Mouse (Mus musculus) lung, embryonic 16.5 days (tissue): ENCODE measurements at regions not wholly inside any gene's neighbourhood (a gene's known extent, or its start where the extent isn't known, plus 50 kb on each side); places are given as distances from the start of the nearest gene placed in this dataset.

Source experiments
- ATAC-seq: fragments of 200-750 bp; cut with Nextera tagmentation; 2 replicates; pipeline ENCODE4 v1.8.0; 2017; ENCODE audit warnings: low read depth, mild to moderate bottlenecking, moderate library complexity
- H3K27ac ChIP-seq: fragments of 300-500 bp; sonication (generic); 2 replicates; pipeline ENCODE4 v1.5.1; 2014; ENCODE audit warnings: mild to moderate bottlenecking, control low read depth, low read length
- H3K27me3 ChIP-seq: fragments of 300-500 bp; sonication (generic); 2 replicates; pipeline ENCODE4 v1.6.1; 2014; ENCODE audit warnings: low read depth, low read length, mixed read lengths; ENCODE audit not compliant: control insufficient read depth, insufficient read depth
- H3K36me3 ChIP-seq: fragments of 300-500 bp; sonication (generic); 2 replicates; pipeline ENCODE4 v1.6.1; 2014; ENCODE audit warnings: low read length; ENCODE audit not compliant: control insufficient read depth, insufficient read depth
- H3K4me1 ChIP-seq: fragments of 300-500 bp; sonication (generic); replicated peaks from 2 replicates; pipeline ENCODE4 v1.6.1; 2014; ENCODE audit warnings: low read length, mixed read lengths; ENCODE audit not compliant: control insufficient read depth, insufficient read depth
- H3K4me2 ChIP-seq: fragments of 300-500 bp; sonication (generic); 2 replicates; pipeline ENCODE4 v1.6.1; 2014; ENCODE audit warnings: low read depth, low read length, control low read depth
- H3K4me3 ChIP-seq: fragments of 300-500 bp; sonication (generic); 2 replicates; pipeline ENCODE4 v1.5.1; 2014; ENCODE audit warnings: mild to moderate bottlenecking, low read length, control low read depth
- H3K9ac ChIP-seq: fragments of 300-500 bp; sonication (generic); 2 replicates; pipeline ENCODE4 v1.6.1; 2014; ENCODE audit warnings: low read length, control low read depth
- H3K9me3 ChIP-seq: fragments of 300-500 bp; sonication (generic); 2 replicates; pipeline ENCODE4 v1.6.1; 2016; ENCODE audit warnings: low read length; ENCODE audit not compliant: control insufficient read depth
- WGBS: fragments of 180-500 bp; shearing (Covaris S2); extraction: QIAGEN DNeasy Blood & Tissue Kit; methylation state at CpG from one replicate; pipeline ENCODE4 v1.1.7; 2014; 5-methylcytosine and 5-hydroxymethylcytosine counted together

- ATAC-seq = no peak
Measured at GRCm38 (mm10) chr8:49282401-49282800, 438.6 kb upstream of the Tenm3 start.

GRCm38 (mm10) chr8:49281254-49281653, 437.5 kb upstream of the Tenm3 start:
- Histone ChIP-seq H3K27ac (no peak overlapping the region), H3K4me2 (no peak overlapping the region), H3K9me3 (no peaks in the 10 kb centered on the region), H3K9ac (no peak overlapping the region), H3K4me3 (no peak overlapping the region), H3K36me3 (no peaks in the 10 kb centered on the region), H3K4me1 (no peaks in the 10 kb centered on the region), H3K27me3 (no peaks in the 10 kb centered on the region)
- 81% methylated on average over 5 of the region's 5 CpGs for WGBS
- ATAC-seq = no peak

More at GRCm38 (mm10) chr8:49282401-49282800, 438.6 kb upstream of the Tenm3 start:
- no peaks in the 10 kb centered on the region for H3K9me3 ChIP-seq
- no peak overlapping the region for H3K9ac ChIP-seq
- no peak overlapping the region for H3K4me2 ChIP-seq
- no peaks in the 10 kb centered on the region for H3K27me3 ChIP-seq
- no peaks in the 10 kb centered on the region for H3K4me1 ChIP-seq
- no peaks in the 10 kb centered on the region for H3K36me3 ChIP-seq
- no peak overlapping the region for H3K4me3 ChIP-seq
- no peak overlapping the region for H3K27ac ChIP-seq
- 66% methylated on average over 4 of the region's 4 CpGs for whole genome bisulfite sequencing

GRCm38 (mm10) chr8:49274031-49274430, 430.3 kb upstream of the Tenm3 start:
- WGBS = 76% methylated on average over 4 of the region's 4 CpGs

GRCm38 (mm10) chr8:49273109-49273508, 429.4 kb upstream of the Tenm3 start:
- 89% methylated on average over 1 of the region's 1 CpGs for WGBS
- ATAC-seq = no peak
- Histone ChIP-seq H3K9ac (no peak overlapping the region), H3K9me3 (no peaks in the 10 kb centered on the region), H3K36me3 (no peaks in the 10 kb centered on the region), H3K4me1 (no peaks in the 10 kb centered on the region), H3K4me2 (no peak overlapping the region), H3K4me3 (no peak overlapping the region), H3K27me3 (no peaks in the 10 kb centered on the region), H3K27ac (no peak overlapping the region)

More at GRCm38 (mm10) chr8:49274031-49274430, 430.3 kb upstream of the Tenm3 start:
- ATAC-seq = no peak
- H3K9ac ChIP-seq = no peak overlapping the region
- H3K27me3 ChIP-seq = no peaks in the 10 kb centered on the region
- no peaks in the 10 kb centered on the region for H3K36me3 ChIP-seq
- no peak overlapping the region for H3K4me2 ChIP-seq
- no peaks in the 10 kb centered on the region for H3K9me3 ChIP-seq
- no peak overlapping the region for H3K27ac ChIP-seq
- no peak overlapping the region for H3K4me3 ChIP-seq
- H3K4me1 ChIP-seq = no peaks in the 10 kb centered on the region

GRCm38 (mm10) chr8:49263416-49263815, 419.7 kb upstream of the Tenm3 start:
- H3K4me1 ChIP-seq = no peaks in the 10 kb centered on the region
- no peak for ATAC-seq
- no peak overlapping the region for H3K4me3 ChIP-seq
- no peaks in the 10 kb centered on the region for H3K9me3 ChIP-seq
- H3K36me3 ChIP-seq = no peaks in the 10 kb centered on the region
- H3K9ac ChIP-seq = no peak overlapping the region
- no peaks in the 10 kb centered on the region for H3K27me3 ChIP-seq
- H3K4me2 ChIP-seq = no peak overlapping the region
- WGBS = 67% methylated on average over 6 of the region's 6 CpGs
- no peak overlapping the region for H3K27ac ChIP-seq

GRCm38 (mm10) chr8:49262797-49263196, 419.0 kb upstream of the Tenm3 start:
- no peak for ATAC-seq
- Histone ChIP-seq H3K27ac (no peak overlapping the region), H3K36me3 (no peaks in the 10 kb centered on the region), H3K4me3 (no peak overlapping the region), H3K9ac (no peak overlapping the region), H3K4me1 (no peaks in the 10 kb centered on the region), H3K9me3 (no peaks in the 10 kb centered on the region), H3K27me3 (no peaks in the 10 kb centered on the region), H3K4me2 (no peak overlapping the region)
- 71% methylated on average over 3 of the region's 3 CpGs for WGBS

- Histone ChIP-seq H3K4me1 (no peaks in the 10 kb centered on the region), H3K27me3 (no peaks in the 10 kb centered on the region), H3K4me3 (no peak overlapping the region), H3K27ac (no peak overlapping the region), H3K36me3 (no peaks in the 10 kb centered on the region), H3K4me2 (no peak overlapping the region), H3K9ac (no peak overlapping the region), H3K9me3 (no peaks in the 10 kb centered on the region)
- ATAC-seq = no peak
- WGBS = 59% methylated on average over 2 of the region's 2 CpGs
Measured at GRCm38 (mm10) chr8:49255954-49256353, 412.2 kb upstream of the Tenm3 start.

- no peaks in the 10 kb centered on the region for H3K27me3 ChIP-seq
- no peaks in the 10 kb centered on the region for H3K9me3 ChIP-seq
- H3K4me1 ChIP-seq = no peaks in the 10 kb centered on the region
- ATAC-seq = no peak
- H3K36me3 ChIP-seq = no peaks in the 10 kb centered on the region
- WGBS = 69% methylated on average over 3 of the region's 3 CpGs
- H3K4me3 ChIP-seq = no peak overlapping the region
- H3K9ac ChIP-seq = no peak overlapping the region
- no peak overlapping the region for H3K4me2 ChIP-seq
- H3K27ac ChIP-seq = no peak overlapping the region
Measured at GRCm38 (mm10) chr8:49254311-49254828, 410.6 kb upstream of the Tenm3 start.

- no peaks in the 10 kb centered on the region for H3K36me3 ChIP-seq
- no peak overlapping the region for H3K9ac ChIP-seq
- 56% methylated on average over 5 of the region's 5 CpGs for WGBS
- no peak overlapping the region for H3K4me3 ChIP-seq
- no peak for ATAC-seq
- H3K4me1 ChIP-seq = no peaks in the 10 kb centered on the region
- H3K4me2 ChIP-seq = no peak overlapping the region
- no peak overlapping the region for H3K27ac ChIP-seq
- H3K9me3 ChIP-seq = no peaks in the 10 kb centered on the region
- H3K27me3 ChIP-seq = no peaks in the 10 kb centered on the region
Measured at GRCm38 (mm10) chr8:49243002-49243401, 399.3 kb upstream of the Tenm3 start.

- Histone ChIP-seq H3K4me1 (no peaks in the 10 kb centered on the region), H3K27ac (no peak overlapping the region), H3K27me3 (no peaks in the 10 kb centered on the region), H3K9ac (no peak overlapping the region), H3K4me2 (no peak overlapping the region), H3K36me3 (no peaks in the 10 kb centered on the region), H3K9me3 (no peaks in the 10 kb centered on the region), H3K4me3 (no peak overlapping the region)
- ATAC-seq = no peak
- 70% methylated on average over 4 of the region's 4 CpGs for WGBS
Measured at GRCm38 (mm10) chr8:49236822-49237071, 393.0 kb upstream of the Tenm3 start.
